Mouse (Mus musculus): ENCODE measurements at regions not wholly inside any gene's neighbourhood (a gene's known extent, or its start where the extent isn't known, plus 50 kb on each side); places are given as distances from the start of the nearest gene placed in this dataset.

- Histone ChIP-seq H3K79me2 (replicated peaks; ENCODE audit: control insufficient read depth, extremely low read depth, insufficient read depth, poor library complexity, severe bottlenecking) (no peaks in the 10 kb centered on the region), H3K4me3 (replicated peaks in 1 of 3; ENCODE audit: low read depth in 2 of 3, low read length in 2 of 3, poor library complexity in 1 of 3) (no peak overlapping the region), H3K9ac (ENCODE audit: insufficient read depth, low read depth) (no peak overlapping the region), H3K4me1 (ENCODE audit: control insufficient read depth in 1 of 2, insufficient read depth in 2 of 2) (peaks cover 6% of the 10 kb centered on the region in 2 experiments; a peak in 3 of 4 replicates), H3K27me3 (replicated peaks) (peaks cover 71% of the 10 kb centered on the region), H3K9me3 (replicated peaks; ENCODE audit: low read length) (no peaks in the 10 kb centered on the region), H3K4me2 (ENCODE audit: insufficient read depth, low read depth, poor library complexity, severe bottlenecking) (no peak overlapping the region), H3K27ac (ENCODE audit: insufficient read depth, low read depth) (no peak overlapping the region), H3K36me3 (replicated peaks in 1 of 2; ENCODE audit: control insufficient read depth in 1 of 2, insufficient read depth in 1 of 2, low read length in 1 of 2) (no peaks in the 10 kb centered on the region)
- dilution Hi-C loops (cut with MboI; ENCODE audit: extremely low pct_ligation_motif_present, extremely low pct_unique_long_range_greater_than_20kb, low sequenced_read_pairs) (no loop called here), in situ Hi-C loops (cut with MboI; ENCODE audit: low pct_ligation_motif_present, low pct_unique_long_range_greater_than_20kb, low sequenced_read_pairs) (no loop called here)
- DNase-seq (ENCODE audit: extremely low read depth), result no peak
- peak; percentile 36 for TF ChIP-seq ELF1 (IDR thresholded peaks at IDR 0.05; ENCODE audit: low read depth, low read length)
- no peak for TF ChIP-seq IRF4 (IDR thresholded peaks at IDR 0.05; ENCODE audit: low read depth, low read length)
- TF ChIP-seq E2F4 (IDR thresholded peaks at IDR 0.05; ENCODE audit: insufficient replicate concordance, low read depth, low read length), result no peak
These were observed 146.8 kb upstream of the Slc35f3 start for GRCm38 (mm10) chr8:126151527-126151926.

GRCm38 (mm10) chr8:126153955-126154354 is 144.4 kb upstream of the Slc35f3 start:
- TF ChIP-seq CTCF (conservative IDR thresholded peaks at IDR 0.05 in 1 of 2, IDR thresholded peaks at IDR 0.05 in 1 of 2; ENCODE audit: low read depth in 2 of 2, low read length in 2 of 2) (no peak), EP300 (IDR thresholded peaks at IDR 0.05; ENCODE audit: low read length) (no peak), ZC3H11A (IDR thresholded peaks at IDR 0.05; ENCODE audit: low read depth, low read length) (no peak)
- no peak overlapping the region for H3K9ac ChIP-seq (ENCODE audit: insufficient read depth, low read depth)
- no peak overlapping the region for H3K4me3 ChIP-seq (replicated peaks in 1 of 3; ENCODE audit: low read depth in 2 of 3, low read length in 2 of 3, poor library complexity in 1 of 3)
- H3K36me3 ChIP-seq (replicated peaks in 1 of 2; ENCODE audit: control insufficient read depth in 1 of 2, insufficient read depth in 1 of 2, low read length in 1 of 2), result no peaks in the 10 kb centered on the region
- H3K4me2 ChIP-seq (ENCODE audit: insufficient read depth, low read depth, poor library complexity, severe bottlenecking), result no peak overlapping the region
- peaks cover 6% of the 10 kb centered on the region in 2 experiments; a peak in 3 of 4 replicates for H3K4me1 ChIP-seq (ENCODE audit: control insufficient read depth in 1 of 2, insufficient read depth in 2 of 2)
- no peaks in the 10 kb centered on the region for H3K79me2 ChIP-seq (replicated peaks; ENCODE audit: control insufficient read depth, extremely low read depth, insufficient read depth, poor library complexity, severe bottlenecking)
- H3K27ac ChIP-seq (ENCODE audit: insufficient read depth, low read depth), result no peak overlapping the region
- no peaks in the 10 kb centered on the region for H3K9me3 ChIP-seq (replicated peaks; ENCODE audit: low read length)
- no peak for DNase-seq (ENCODE audit: extremely low read depth)
- dilution Hi-C loops (cut with MboI; ENCODE audit: extremely low pct_ligation_motif_present, extremely low pct_unique_long_range_greater_than_20kb, low sequenced_read_pairs) (no loop called here), in situ Hi-C loops (cut with MboI; ENCODE audit: low pct_ligation_motif_present, low pct_unique_long_range_greater_than_20kb, low sequenced_read_pairs) (no loop called here)
- H3K27me3 ChIP-seq (replicated peaks), result peaks cover 64% of the 10 kb centered on the region

GRCm38 (mm10) chr8:126157452-126158185 is 140.7 kb upstream of the Slc35f3 start:
- Histone ChIP-seq H3K9ac (ENCODE audit: insufficient read depth, low read depth) (no peak overlapping the region), H3K4me2 (ENCODE audit: insufficient read depth, low read depth, poor library complexity, severe bottlenecking) (no peak overlapping the region), H3K27me3 (replicated peaks) (peaks cover 54% of the 10 kb centered on the region), H3K79me2 (replicated peaks; ENCODE audit: control insufficient read depth, extremely low read depth, insufficient read depth, poor library complexity, severe bottlenecking) (no peaks in the 10 kb centered on the region), H3K27ac (ENCODE audit: insufficient read depth, low read depth) (no peak overlapping the region), H3K9me3 (replicated peaks; ENCODE audit: low read length) (no peaks in the 10 kb centered on the region), H3K4me3 (replicated peaks in 1 of 3; ENCODE audit: low read depth in 2 of 3, low read length in 2 of 3, poor library complexity in 1 of 3) (no peak overlapping the region), H3K36me3 (replicated peaks in 1 of 2; ENCODE audit: control insufficient read depth in 1 of 2, insufficient read depth in 1 of 2, low read length in 1 of 2) (no peaks in the 10 kb centered on the region), H3K4me1 (ENCODE audit: control insufficient read depth in 1 of 2, insufficient read depth in 2 of 2) (no peaks in the 10 kb centered on the region)
- TF ChIP-seq RAD21 (IDR thresholded peaks at IDR 0.05; ENCODE audit: low read depth, low read length) (no peak; the same call in 1 of the 2 replicates), CHD2 (IDR thresholded peaks at IDR 0.05; ENCODE audit: low read length) (no peak), E2F4 (IDR thresholded peaks at IDR 0.05; ENCODE audit: insufficient replicate concordance, low read depth, low read length) (no peak), ETS1 (conservative IDR thresholded peaks at IDR 0.05; ENCODE audit: low read depth, low read length) (no peak), SMC3 (IDR thresholded peaks at IDR 0.05; ENCODE audit: low read depth, low read length) (0 out of 2 replicates have a peak, but pooled peaks have one; percentile 10), RCOR1 (conservative IDR thresholded peaks at IDR 0.05; ENCODE audit: low read depth, low read length) (no peak), CTCF (conservative IDR thresholded peaks at IDR 0.05 in 1 of 2, IDR thresholded peaks at IDR 0.05 in 1 of 2; ENCODE audit: low read depth in 2 of 2, low read length in 2 of 2) (peak; percentile 43 to 58; a peak in 3 of 4 replicates), NELFE (IDR thresholded peaks at IDR 0.05; ENCODE audit: low read depth, low read length) (no peak), JUN (IDR thresholded peaks at IDR 0.05; ENCODE audit: insufficient read depth, low read depth, low read length) (no peak), MEF2A (IDR thresholded peaks at IDR 0.05; ENCODE audit: borderline replicate concordance, low read depth, low read length) (no peak), SIN3A (IDR thresholded peaks at IDR 0.05; ENCODE audit: low read length) (no peak), MAFK (IDR thresholded peaks at IDR 0.05; ENCODE audit: insufficient replicate concordance, low read length) (no peak)
- DNase-seq (ENCODE audit: extremely low read depth), result peak; percentile 31
- in situ Hi-C loops (cut with MboI; ENCODE audit: low pct_ligation_motif_present, low pct_unique_long_range_greater_than_20kb, low sequenced_read_pairs) (no loop called here), dilution Hi-C loops (cut with MboI; ENCODE audit: extremely low pct_ligation_motif_present, extremely low pct_unique_long_range_greater_than_20kb, low sequenced_read_pairs) (no loop called here)

Data from CH12.LX (cell line).